Mouse (Mus musculus) cerebellum, adult 2 months (tissue): Measurements from ENCODE around the gene Cela3b. TPM values are rescaled to one million over a fixed set of nuclear protein-coding genes. Genes with fewer than 3 reads are reported as not detected.

Experiments
- DNase-seq, 2 experiments: peaks; one replicate each; pipeline ENCODE4 v3.0.0; 2021
- H3K27ac ChIP-seq: fragments of 200-500 bp; 2 replicates; pipeline ENCODE4 v1.5.1; 2012; ENCODE audit warnings: low read length, control low read depth, inconsistent platforms; ENCODE audit not compliant: insufficient read depth
- H3K27me3 ChIP-seq: fragments of 200-500 bp; 2 replicates; pipeline ENCODE4 v1.6.1; 2012; ENCODE audit warnings: inconsistent platforms, mild to moderate bottlenecking, low read length, moderate library complexity; ENCODE audit not compliant: control insufficient read depth, insufficient read depth
- H3K4me1 ChIP-seq: fragments of 200-500 bp; 2 replicates; pipeline ENCODE4 v1.6.1; 2011; ENCODE audit warnings: low read length; ENCODE audit not compliant: control insufficient read depth, insufficient read depth
- H3K4me3 ChIP-seq: fragments of 200-500 bp; replicated peaks from 2 replicates; pipeline ENCODE3; 2011; ENCODE audit warnings: mild to moderate bottlenecking, low read depth, low read length, control low read depth; ENCODE audit not compliant: insufficient read depth
- CTCF ChIP-seq: fragments of 200-500 bp; IDR thresholded peaks from 2 replicates; pipeline ENCODE4 v1.5.1; 2011; ENCODE audit warnings: low read depth, mild to moderate bottlenecking, control low read depth, low read length, moderate library complexity, borderline replicate concordance; ENCODE audit not compliant: insufficient read depth
- POLR2A ChIP-seq: fragments of 200-500 bp; IDR thresholded peaks from 2 replicates; pipeline ENCODE4 v1.6.1; 2011; ENCODE audit warnings: low read length, control low read depth, borderline replicate concordance; ENCODE audit not compliant: insufficient read depth
- WGBS: fragments of 180-500 bp; shearing (Covaris S2); methylation state at CpG from one replicate; pipeline ENCODE4 v1.1.7; 2018; 5-methylcytosine and 5-hydroxymethylcytosine counted together
- polyA plus RNA-seq: library from polyadenylated mRNA; depleted of rRNA; stranded (reverse); fragments of >200 nt; gene quantifications from 2 replicates; pipeline ENCODE4 v1.2.3, GENCODE M21; 2012

Cela3b gene
- polyA plus RNA-seq, 1 experiment = not detected

GRCm38 (mm10) chr4:137379713-137380255, 50.6 kb downstream of the Cela3b start:
- no peak for DNase-seq
- Histone ChIP-seq H3K4me3 (no peak overlapping the region), H3K27me3 (no peaks in the 10 kb centered on the region), H3K27ac (no peak overlapping the region), H3K4me1 (peaks cover 12% of the 10 kb centered on the region)
- WGBS = 94% methylated on average over 10 of the region's 10 CpGs
- TF ChIP-seq POLR2A (no peak), CTCF (no peak)

DNA sequence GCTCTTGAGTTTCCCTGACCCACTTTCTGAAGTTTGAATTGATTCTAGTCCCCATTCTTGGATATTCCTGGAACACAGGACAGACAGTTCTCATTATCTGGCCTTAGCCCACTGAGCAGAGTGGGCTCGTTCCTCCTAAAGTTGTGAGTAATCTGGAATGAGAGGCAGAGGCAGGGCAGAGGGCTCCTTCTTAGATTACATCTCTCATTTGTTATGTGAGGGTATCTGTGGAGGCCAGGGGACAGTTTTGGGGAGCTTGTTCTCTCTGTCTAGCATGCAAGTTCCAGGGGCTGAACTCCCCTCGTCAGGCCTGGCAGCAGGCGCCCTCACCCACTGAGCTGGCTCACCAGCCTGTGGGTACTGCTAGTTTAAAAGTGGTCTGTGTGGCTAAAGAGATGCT, 51.3 kb downstream of the Cela3b start:
- no peak for TF ChIP-seq POLR2A
- no peak for TF ChIP-seq CTCF
- H3K27me3 ChIP-seq = no peaks in the 10 kb centered on the region
- peaks cover 12% of the 10 kb centered on the region for H3K4me1 ChIP-seq
- DNase-seq = no peak
- WGBS = 71% methylated on average over 3 of the region's 3 CpGs
- no peak overlapping the region for H3K4me3 ChIP-seq
- no peak overlapping the region for H3K27ac ChIP-seq

- Histone ChIP-seq H3K4me1 (peaks cover 12% of the 10 kb centered on the region), H3K27ac (no peak overlapping the region), H3K27me3 (no peaks in the 10 kb centered on the region), H3K4me3 (no peak overlapping the region)
- TF ChIP-seq POLR2A (no peak), CTCF (no peak)
- 83% methylated on average over 4 of the region's 4 CpGs for WGBS
- DNase-seq = no peak
These were observed 52.6 kb downstream of the Cela3b start for GRCm38 (mm10) chr4:137377526-137378304.

DNA sequence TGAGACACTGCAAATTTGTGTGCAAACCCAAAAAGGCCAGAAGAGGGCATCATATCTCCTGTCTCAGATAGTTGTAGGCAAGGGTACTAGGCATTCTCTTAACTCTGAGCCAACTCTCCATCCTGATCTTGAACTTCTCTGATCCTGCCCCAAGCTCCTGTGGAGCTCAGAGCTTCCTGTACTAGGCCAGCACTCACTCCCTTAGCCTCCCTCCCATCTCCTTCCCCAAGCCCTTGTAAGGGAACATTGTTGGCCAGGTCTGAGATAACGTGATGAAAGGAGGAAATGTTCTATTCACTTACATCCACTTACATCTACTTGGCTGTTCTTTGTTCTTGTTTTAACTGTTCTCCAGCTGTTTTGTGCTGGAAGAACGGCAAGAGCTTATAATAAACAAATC, 53.6 kb downstream of the Cela3b start:
- no peaks in the 10 kb centered on the region for H3K27me3 ChIP-seq

DNA sequence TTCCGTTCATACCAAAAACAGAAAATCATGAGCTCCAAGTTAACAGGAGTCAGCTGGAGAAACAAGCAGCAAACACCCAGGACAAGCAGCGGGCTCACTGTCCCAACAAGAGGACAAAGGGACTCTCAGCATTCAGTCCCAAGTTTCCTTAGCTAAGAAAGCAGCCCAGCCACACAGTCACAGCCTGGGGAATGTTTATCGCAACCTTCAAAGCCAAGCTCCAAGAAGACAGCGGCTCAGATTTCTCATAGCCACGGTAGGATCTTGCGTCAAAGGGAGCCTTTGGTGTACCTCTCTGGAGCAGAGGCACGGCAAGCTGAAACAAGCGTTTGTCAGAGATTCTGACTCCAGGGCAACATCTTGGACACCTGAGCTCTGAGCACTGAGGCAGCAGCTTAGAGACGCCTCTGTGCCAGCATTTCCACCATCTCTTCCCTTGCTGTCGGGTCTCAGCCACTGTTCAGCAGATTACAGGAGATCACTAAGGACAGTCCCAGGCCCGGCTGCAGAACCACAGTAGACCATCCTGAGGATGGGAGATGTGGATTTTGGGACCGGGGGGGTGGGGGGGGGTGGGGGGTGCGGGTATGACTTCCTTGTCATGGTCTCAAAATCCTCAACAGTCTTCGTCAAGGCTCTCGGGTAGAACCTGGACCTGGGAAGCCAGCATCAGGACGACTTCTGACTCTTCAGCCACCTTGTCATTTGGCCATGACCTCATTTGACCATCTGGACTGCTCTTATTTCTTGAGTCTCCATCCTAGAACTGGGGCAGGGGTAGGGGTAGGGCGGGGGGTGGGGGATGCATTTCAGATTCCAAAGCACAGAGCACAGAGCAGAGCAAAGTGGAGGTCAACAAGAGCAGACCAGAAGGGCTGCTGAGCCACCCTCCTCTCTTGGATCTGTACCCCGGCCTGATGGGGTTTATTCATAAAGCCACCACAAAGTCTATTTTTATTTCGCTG, 54.7 kb downstream of the Cela3b start:
- peak; percentile 18; the same call in 1 of the 2 replicates for TF ChIP-seq POLR2A
- no peak for TF ChIP-seq CTCF
- Histone ChIP-seq H3K4me1 (peaks cover 12% of the 10 kb centered on the region), H3K27me3 (no peaks in the 10 kb centered on the region), H3K27ac (peak overlapping the region; percentile 72; the same call in 1 of the 2 replicates), H3K4me3 (no peak overlapping the region)
- WGBS = 40% methylated on average over 19 of the region's 19 CpGs
- peak; percentile 53 to 69 for DNase-seq

More for the DNA sequence above, 53.6 kb downstream of the Cela3b start:
- TF ChIP-seq POLR2A (no peak), CTCF (no peak)
- H3K4me3 ChIP-seq = no peak overlapping the region
- H3K4me1 ChIP-seq = peaks cover 12% of the 10 kb centered on the region
- no peak overlapping the region; the same call in 1 of the 2 replicates for H3K27ac ChIP-seq
- WGBS = 79% methylated on average over 2 of the region's 2 CpGs
- no peak for DNase-seq

DNA sequence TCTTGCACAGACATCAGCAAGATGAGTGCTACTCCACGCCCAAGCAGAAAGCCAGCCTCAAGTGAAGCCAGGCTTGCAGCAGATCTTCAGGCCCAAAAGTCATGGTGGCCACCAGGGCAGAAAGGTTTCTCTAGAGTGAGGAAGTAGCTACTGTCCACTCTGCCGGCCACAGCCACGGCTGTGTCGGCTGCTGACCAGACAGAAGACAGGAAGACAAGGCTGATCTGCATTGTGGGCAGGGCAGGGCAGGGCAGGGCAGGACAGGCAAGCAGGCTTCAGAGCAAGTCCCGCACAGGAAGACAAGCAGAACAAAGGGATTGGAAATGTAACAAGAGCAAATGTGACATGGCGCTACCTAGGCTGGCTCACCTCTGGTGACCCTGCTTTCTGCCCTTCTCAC, 56.6 kb downstream of the Cela3b start:
- WGBS = 74% methylated on average over 6 of the region's 6 CpGs
- Histone ChIP-seq H3K27ac (no peak overlapping the region), H3K4me1 (peaks cover 18% of the 10 kb centered on the region), H3K4me3 (no peak overlapping the region), H3K27me3 (no peaks in the 10 kb centered on the region)
- no peak for DNase-seq
- TF ChIP-seq POLR2A (no peak), CTCF (no peak)
